In the genomic region with DNA sequence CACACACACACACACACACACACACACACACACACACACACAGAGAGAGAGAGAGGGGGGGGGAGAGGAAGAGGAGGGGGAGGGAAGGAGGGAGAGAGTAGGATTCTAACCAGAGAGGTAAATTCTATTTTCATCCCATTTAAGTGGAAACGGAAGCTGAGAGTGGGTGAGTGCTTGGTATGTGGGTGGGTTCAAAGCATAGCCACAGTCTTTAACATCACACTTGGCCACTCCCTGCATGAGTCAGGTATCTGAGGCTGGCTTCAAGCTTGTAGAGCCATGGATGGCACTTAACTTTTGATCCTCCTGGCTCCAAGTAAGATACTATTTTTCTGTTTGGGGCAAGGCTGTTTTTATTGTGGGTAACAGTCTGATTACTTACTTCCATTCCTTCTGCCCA, we compare ENCODE assay signal across 25 mouse cellular contexts. TPM values are rescaled to one million over a fixed set of nuclear protein-coding genes. Genes with fewer than 3 reads are reported as not detected.
A peak's percentile ranks its signal among the peaks of the same experiment; 100 is the strongest.
DNase-seq lines count a peak whose midpoint lies in the region; ATAC-seq and TF ChIP-seq lines count a peak whose summit lies in the region.
"Had no signal": no experiment of that assay in that cellular context is flagged by ENCODE, and none has a peak within 500 bp of the region (broad histone marks: within the 10 kb centered on the region; RNA-seq: fewer than 3 reads in every experiment).

No protein-coding gene starts in this region.

- no peaks in the 10 kb centered on the region for H3K27me3 ChIP-seq in MEL (ENCODE audit: control insufficient read depth in 1 of 2, insufficient read depth in 2 of 2, low read length in 2 of 2)
- no peaks in the 10 kb centered on the region for H3K27me3 ChIP-seq in midbrain, postnatal 0 days (ENCODE audit: insufficient read depth, low read length)
- no peaks in the 10 kb centered on the region for H3K27me3 ChIP-seq in forebrain, postnatal 0 days (ENCODE audit: insufficient read depth, low read length)
- H3K27me3 ChIP-seq: heart, embryonic 13.5 days; neural tube, embryonic 15.5 days had no signal

- H3K27ac ChIP-seq in MEL (ENCODE audit: control insufficient read depth, low read depth, low read length): no peak overlapping the region
- H3K27ac ChIP-seq in midbrain, postnatal 0 days (ENCODE audit: low read depth, low read length): no peak overlapping the region
- H3K27ac ChIP-seq in forebrain, postnatal 0 days (ENCODE audit: low read depth, low read length): no peak overlapping the region
- H3K27ac ChIP-seq: forebrain, embryonic 10.5 days; heart, embryonic 13.5 days; left cerebral cortex, adult 2 months; neural tube, embryonic 15.5 days had no signal

- peak; percentile 13 for DNase-seq in right cerebral cortex, adult 18-20 months
- no peak for DNase-seq in right cerebral cortex, postnatal 25 days
- peak; percentile 27 for DNase-seq in MEL (ENCODE audit: low read depth, low spot score)
- DNase-seq in midbrain, postnatal 0 days (ENCODE audit: low spot score): no peak
- no peak for DNase-seq in cerebellum, adult 9-11 months
- DNase-seq in forebrain, postnatal 0 days: no peak
- DNase-seq: adrenal gland, postnatal 25 days; cerebellum, adult 11-12 months; cerebellum, postnatal 36 days; heart, postnatal 36 days; kidney, postnatal 36 days; left cerebral cortex, postnatal 4 days; liver; midbrain, embryonic 14.5 days; thymus, postnatal 25 days had no signal

- H3K4me3 ChIP-seq in MEL (ENCODE audit: control insufficient read depth in 1 of 2, insufficient read depth in 1 of 2, low read depth in 2 of 2, low read length in 2 of 2): no peak overlapping the region
- H3K4me3 ChIP-seq in midbrain, postnatal 0 days (ENCODE audit: low read depth, low read length): no peak overlapping the region
- H3K4me3 ChIP-seq in forebrain, postnatal 0 days (ENCODE audit: low read depth, low read length): no peak overlapping the region
- H3K4me3 ChIP-seq: forebrain, embryonic 10.5 days; heart, embryonic 13.5 days; left cerebral cortex, adult 2 months; megakaryocyte, embryonic 14.5 days; myocyte; neural tube, embryonic 15.5 days had no signal

- H3K9me3 ChIP-seq in MEL (replicated peaks; ENCODE audit: insufficient read depth, low read length): no peaks in the 10 kb centered on the region
- no peaks in the 10 kb centered on the region for H3K9me3 ChIP-seq in midbrain, postnatal 0 days (ENCODE audit: low read length)
- no peaks in the 10 kb centered on the region for H3K9me3 ChIP-seq in forebrain, postnatal 0 days (ENCODE audit: low read length)
- H3K9me3 ChIP-seq: forebrain, embryonic 10.5 days; heart, embryonic 13.5 days; megakaryocyte, embryonic 14.5 days; neural tube, embryonic 15.5 days had no signal

- H3K9ac ChIP-seq in MEL (ENCODE audit: control insufficient read depth, low read depth, low read length, poor library complexity, severe bottlenecking): no peak overlapping the region
- no peak overlapping the region for H3K9ac ChIP-seq in midbrain, postnatal 0 days (replicated peaks; ENCODE audit: low read length, poor library complexity, severe bottlenecking)
- no peak overlapping the region for H3K9ac ChIP-seq in forebrain, postnatal 0 days
- H3K9ac ChIP-seq: heart, embryonic 13.5 days; neural tube, embryonic 15.5 days had no signal

- H3K4me2 ChIP-seq in midbrain, postnatal 0 days (ENCODE audit: low read depth, low read length, poor library complexity, severe bottlenecking): no peak overlapping the region
- H3K4me2 ChIP-seq in forebrain, postnatal 0 days (ENCODE audit: low read depth): no peak overlapping the region
- H3K4me2 ChIP-seq: heart, embryonic 13.5 days; neural tube, embryonic 15.5 days had no signal

- peak; percentile 98 to 100 for ATAC-seq in hematopoietic stem cell, adult 5-6 weeks (replicated peaks in 1 of 2; ENCODE audit: insufficient read depth in 1 of 2, low FRiP score in 2 of 2, low TSS enrichment in 1 of 2, low read depth in 1 of 2, poor library complexity in 2 of 2, severe bottlenecking in 2 of 2)
- no peak for ATAC-seq in midbrain, postnatal 0 days (ENCODE audit: low FRiP score)
- no peak for ATAC-seq in forebrain, postnatal 0 days
- ATAC-seq: hindbrain, embryonic 16.5 days had no signal

- no peaks in the 10 kb centered on the region for H3K36me3 ChIP-seq in MEL (ENCODE audit: control insufficient read depth in 1 of 2, insufficient read depth in 2 of 2, low read length in 2 of 2)
- no peaks in the 10 kb centered on the region for H3K36me3 ChIP-seq in midbrain, postnatal 0 days (ENCODE audit: insufficient read depth, low read length)
- no peaks in the 10 kb centered on the region for H3K36me3 ChIP-seq in forebrain, postnatal 0 days (ENCODE audit: insufficient read depth)
- H3K36me3 ChIP-seq: forebrain, embryonic 10.5 days; heart, embryonic 13.5 days; neural tube, embryonic 15.5 days had no signal

- TF ChIP-seq EP300 in MEL (IDR thresholded peaks at IDR 0.05; ENCODE audit: low read depth in 1 of 2, low read length in 2 of 2): no peak

- no peaks in the 10 kb centered on the region for H3K79me2 ChIP-seq in MEL (ENCODE audit: control insufficient read depth, insufficient read depth, low read length, poor library complexity)

- no peak for TF ChIP-seq POLR2A in MEL (IDR thresholded peaks at IDR 0.05; ENCODE audit: control insufficient read depth in 1 of 2, insufficient read depth in 1 of 2, low read depth in 1 of 2, low read length in 2 of 2, poor library complexity in 1 of 2)

- TF ChIP-seq RAD21 in MEL (IDR thresholded peaks at IDR 0.05; ENCODE audit: low read depth, low read length): no peak

- no peaks in the 10 kb centered on the region for H3K4me1 ChIP-seq in MEL (ENCODE audit: control insufficient read depth in 1 of 2, insufficient read depth in 2 of 2, low read length in 2 of 2)
- no peaks in the 10 kb centered on the region for H3K4me1 ChIP-seq in midbrain, postnatal 0 days (ENCODE audit: insufficient read depth, low read length)
- H3K4me1 ChIP-seq in forebrain, postnatal 0 days (ENCODE audit: insufficient read depth): no peaks in the 10 kb centered on the region
- H3K4me1 ChIP-seq: forebrain, embryonic 10.5 days; heart, embryonic 13.5 days; neural tube, embryonic 15.5 days had no signal

- no peak for TF ChIP-seq CTCF in MEL (IDR thresholded peaks at IDR 0.05 in 2 of 3, conservative IDR thresholded peaks at IDR 0.05 in 1 of 3; ENCODE audit: control insufficient read depth in 1 of 3, insufficient read depth in 1 of 3, low read depth in 2 of 3, low read length in 3 of 3, poor library complexity in 1 of 3, severe bottlenecking in 1 of 3)
- TF ChIP-seq CTCF in midbrain, postnatal 0 days (IDR thresholded peaks at IDR 0.05): no peak
- no peak for TF ChIP-seq CTCF in forebrain, postnatal 0 days (IDR thresholded peaks at IDR 0.05; ENCODE audit: low read depth)

- whole genome bisulfite sequencing in midbrain, postnatal 0 days: 90% methylated on average over 1 of the region's 1 CpGs
- 76% methylated on average over 1 of the region's 1 CpGs for WGBS in forebrain, postnatal 0 days

TF ChIP-seq in MEL, 35 proteins besides CTCF, POLR2A, EP300 and RAD21:
- TF ChIP-seq ZMIZ1 (IDR thresholded peaks at IDR 0.05; ENCODE audit: low read depth, low read length) (no peak), USF2 (IDR thresholded peaks at IDR 0.05; ENCODE audit: borderline replicate concordance in 1 of 2, insufficient read depth in 1 of 2, low read depth in 1 of 2, low read length in 2 of 2) (no peak), MAFK (IDR thresholded peaks at IDR 0.05; ENCODE audit: borderline replicate concordance, low read depth, low read length) (no peak), TAL1 (IDR thresholded peaks at IDR 0.05; ENCODE audit: low read length) (no peak), JUND (IDR thresholded peaks at IDR 0.05; ENCODE audit: low read depth, low read length) (no peak), NRF1 (IDR thresholded peaks at IDR 0.05; ENCODE audit: insufficient read depth, low read depth, low read length, poor library complexity, severe bottlenecking) (no peak), ZKSCAN1 (IDR thresholded peaks at IDR 0.05; ENCODE audit: low read depth, low read length) (no peak), USF1 (IDR thresholded peaks at IDR 0.05; ENCODE audit: low read depth, low read length) (no peak), NELFE (IDR thresholded peaks at IDR 0.05; ENCODE audit: low read depth, low read length) (no peak), E2F4 (IDR thresholded peaks at IDR 0.05; ENCODE audit: borderline replicate concordance, low read depth, low read length) (no peak), SIN3A (IDR thresholded peaks at IDR 0.05; ENCODE audit: low read length) (no peak), MYC (IDR thresholded peaks at IDR 0.05; ENCODE audit: low read depth, low read length) (no peak), ELF1 (IDR thresholded peaks at IDR 0.05; ENCODE audit: low read depth, low read length) (no peak)

RNA-seq across cellular contexts. Expression of gene Gpr50, which starts 41.2 kb away (rescaled TPM):
- total RNA-seq in MEL (2012; rRNA removed): not detected in 2 replicates
- polyA plus RNA-seq in MEL (2012; ENCODE audit: insufficient read depth in 1 of 2, insufficient read length in 2 of 2, low read depth in 1 of 2, low replicate concordance in 2 of 2, missing spikeins in 1 of 2): not detected
- 0.13 TPM in 1 of 2 replicates, not detected in the other for total RNA-seq in hematopoietic stem cell, adult 5-6 weeks (2017)
- total RNA-seq in midbrain, postnatal 0 days (2014; rRNA removed): 2.2 and 3.1 TPM in 2 replicates
- 4.5 and 5.5 TPM in 2 replicates for polyA plus RNA-seq in midbrain, postnatal 0 days (2015; fragmentation: Nextera tagmentation; extraction: Ambion mirVana)
- 2.8 TPM in 2 replicates for total RNA-seq in forebrain, postnatal 0 days (2014; rRNA removed)
- 1.1 and 2.4 TPM in 2 replicates for polyA plus RNA-seq in forebrain, postnatal 0 days (2015; fragmentation: Nextera tagmentation; extraction: Ambion mirVana)
- total RNA-seq: adrenal gland, postnatal 25 days; gastrocnemius, adult 8-10 months; granulocyte monocyte progenitor cell, adult 5-6 weeks; heart, postnatal 36 days had no signal
- polyA plus RNA-seq: myocyte had no signal

Comparison
In these comparisons a context has a peak if more than half of its experiments do, and no peak if none do; other contexts are left out.
1. DNase-seq: peak in right cerebral cortex, adult 18-20 months (single experiment) and MEL (single experiment); none in right cerebral cortex, postnatal 25 days (single experiment), midbrain, postnatal 0 days (single experiment), cerebellum, adult 9-11 months (single experiment) and forebrain, postnatal 0 days (single experiment).
2. ATAC-seq: peak in hematopoietic stem cell, adult 5-6 weeks (2 of 2); none in midbrain, postnatal 0 days (single experiment) and forebrain, postnatal 0 days (single experiment).